Mouse (Mus musculus): ENCODE data around the gene Il31. TPM values are rescaled to one million over a fixed set of nuclear protein-coding genes. Genes with fewer than 3 reads are reported as not detected.

Gene Il31
- polyA plus RNA-seq, 1 experiment from 2014 or later = not detected

- no peak for ATAC-seq (ENCODE audit: insufficient read depth, low FRiP score)
- Histone ChIP-seq H3K4me1 (ENCODE audit: control insufficient read depth, insufficient read depth, low read length) (peaks cover 24% of the 10 kb centered on the region), H3K4me3 (replicated peaks; ENCODE audit: low read length) (no peak overlapping the region)
Observed at GRCm38 (mm10) chr5:123431524-123432304, 57.6 kb downstream of the Il31 start.

More at GRCm38 (mm10) chr5:123431524-123432304, 57.6 kb downstream of the Il31 start:
- 73% methylated on average over 13 of the region's 13 CpGs for WGBS
- no peak overlapping the region for H3K4me2 ChIP-seq (ENCODE audit: low read depth, low read length)
- H3K27me3 ChIP-seq (ENCODE audit: control insufficient read depth, insufficient read depth, low read length) = no peaks in the 10 kb centered on the region
- H3K36me3 ChIP-seq (ENCODE audit: control insufficient read depth, insufficient read depth, low read length) = no peaks in the 10 kb centered on the region
- H3K9me3 ChIP-seq (replicated peaks; ENCODE audit: control insufficient read depth, low read length) = no peaks in the 10 kb centered on the region
- H3K27ac ChIP-seq (ENCODE audit: low read length) = peak overlapping the region; percentile 51
- no peak overlapping the region for H3K9ac ChIP-seq (ENCODE audit: low read length)

Small RNAs within 50 kb of the gene (microRNA-seq; reads per million reads assigned to microRNA genes)
- 0.66 reads per million for gene Mir7647

Other genes with a start within 250 kb of the Il31 start
- 0.84 and 1.1 TPM in 2 replicates for gene Wdr66, start 237.4 kb downstream of the Il31 start, polyA plus RNA-seq (2015; fragmentation: Nextera tagmentation; extraction: Ambion mirVana)
- gene Bcl7a, start 145.7 kb downstream of the Il31 start, polyA plus RNA-seq (2015; fragmentation: Nextera tagmentation; extraction: Ambion mirVana) = 18.7 and 20.4 TPM in 2 replicates
- 17.3 and 17.4 TPM in 2 replicates for gene Mlxip, start 94.7 kb downstream of the Il31 start, polyA plus RNA-seq (2015; fragmentation: Nextera tagmentation; extraction: Ambion mirVana)
- not detected in 2 replicates for gene Lrrc43, start 184 bp downstream of the Il31 start, polyA plus RNA-seq (2015; fragmentation: Nextera tagmentation; extraction: Ambion mirVana)
- gene B3gnt4, start 21.0 kb upstream of the Il31 start, polyA plus RNA-seq (2015; fragmentation: Nextera tagmentation; extraction: Ambion mirVana) = 0.19 and 0.90 TPM in 2 replicates
- 94.8 and 100 TPM in 2 replicates for gene Diablo, start 34.7 kb upstream of the Il31 start, polyA plus RNA-seq (2015; fragmentation: Nextera tagmentation; extraction: Ambion mirVana)
- gene Gm49027, start 36.0 kb upstream of the Il31 start, polyA plus RNA-seq (2015; fragmentation: Nextera tagmentation; extraction: Ambion mirVana) = 3.3 and 4.2 TPM in 2 replicates
- 24.8 and 25.0 TPM in 2 replicates for gene Vps33a, start 83.5 kb upstream of the Il31 start, polyA plus RNA-seq (2015; fragmentation: Nextera tagmentation; extraction: Ambion mirVana)
- gene Clip1, start 195.1 kb upstream of the Il31 start, polyA plus RNA-seq (2015; fragmentation: Nextera tagmentation; extraction: Ambion mirVana) = 40.6 and 46.1 TPM in 2 replicates
- gene Zcchc8, start 231.6 kb upstream of the Il31 start, polyA plus RNA-seq (2015; fragmentation: Nextera tagmentation; extraction: Ambion mirVana) = 61.1 and 64.5 TPM in 2 replicates